Mouse (Mus musculus) lung, embryonic 16.5 days (tissue): Measurements from ENCODE around the gene Tsen54. TPM values are rescaled to one million over a fixed set of nuclear protein-coding genes. Genes with fewer than 3 reads are reported as not detected.
A peak's percentile ranks its signal among the peaks of the same experiment; 100 is the strongest.
"Not testable (repeated sequence)": the region's sequence is repeated elsewhere in the genome, so short reads cannot be mapped to it uniquely, and the experiment has no call there.

Source experiments
- ATAC-seq: fragments of 200-750 bp; cut with Nextera tagmentation; 2 replicates; pipeline ENCODE4 v1.8.0; 2017; ENCODE audit warnings: low read depth, mild to moderate bottlenecking, moderate library complexity
- H3K27ac ChIP-seq: fragments of 300-500 bp; sonication (generic); 2 replicates; pipeline ENCODE4 v1.5.1; 2014; ENCODE audit warnings: mild to moderate bottlenecking, control low read depth, low read length
- H3K27me3 ChIP-seq: fragments of 300-500 bp; sonication (generic); 2 replicates; pipeline ENCODE4 v1.6.1; 2014; ENCODE audit warnings: low read depth, low read length, mixed read lengths; ENCODE audit not compliant: control insufficient read depth, insufficient read depth
- H3K36me3 ChIP-seq: fragments of 300-500 bp; sonication (generic); 2 replicates; pipeline ENCODE4 v1.6.1; 2014; ENCODE audit warnings: low read length; ENCODE audit not compliant: control insufficient read depth, insufficient read depth
- H3K4me1 ChIP-seq: fragments of 300-500 bp; sonication (generic); replicated peaks from 2 replicates; pipeline ENCODE4 v1.6.1; 2014; ENCODE audit warnings: low read length, mixed read lengths; ENCODE audit not compliant: control insufficient read depth, insufficient read depth
- H3K4me2 ChIP-seq: fragments of 300-500 bp; sonication (generic); 2 replicates; pipeline ENCODE4 v1.6.1; 2014; ENCODE audit warnings: low read depth, low read length, control low read depth
- H3K4me3 ChIP-seq: fragments of 300-500 bp; sonication (generic); 2 replicates; pipeline ENCODE4 v1.5.1; 2014; ENCODE audit warnings: mild to moderate bottlenecking, low read length, control low read depth
- H3K9ac ChIP-seq: fragments of 300-500 bp; sonication (generic); 2 replicates; pipeline ENCODE4 v1.6.1; 2014; ENCODE audit warnings: low read length, control low read depth
- H3K9me3 ChIP-seq: fragments of 300-500 bp; sonication (generic); 2 replicates; pipeline ENCODE4 v1.6.1; 2016; ENCODE audit warnings: low read length; ENCODE audit not compliant: control insufficient read depth
- WGBS: fragments of 180-500 bp; shearing (Covaris S2); extraction: QIAGEN DNeasy Blood & Tissue Kit; methylation state at CpG from one replicate; pipeline ENCODE4 v1.1.7; 2014; 5-methylcytosine and 5-hydroxymethylcytosine counted together
- polyA plus RNA-seq: library from polyadenylated mRNA; unstranded; fragments of >200 nt; fragmentation: Nextera tagmentation; extraction: Ambion mirVana; gene quantifications from 2 replicates; pipeline ENCODE4 v1.2.1, GENCODE M21; 2015

Tsen54 gene
- polyA plus RNA-seq, 1 experiment from 2014 or later = 36.9 TPM

DNA sequence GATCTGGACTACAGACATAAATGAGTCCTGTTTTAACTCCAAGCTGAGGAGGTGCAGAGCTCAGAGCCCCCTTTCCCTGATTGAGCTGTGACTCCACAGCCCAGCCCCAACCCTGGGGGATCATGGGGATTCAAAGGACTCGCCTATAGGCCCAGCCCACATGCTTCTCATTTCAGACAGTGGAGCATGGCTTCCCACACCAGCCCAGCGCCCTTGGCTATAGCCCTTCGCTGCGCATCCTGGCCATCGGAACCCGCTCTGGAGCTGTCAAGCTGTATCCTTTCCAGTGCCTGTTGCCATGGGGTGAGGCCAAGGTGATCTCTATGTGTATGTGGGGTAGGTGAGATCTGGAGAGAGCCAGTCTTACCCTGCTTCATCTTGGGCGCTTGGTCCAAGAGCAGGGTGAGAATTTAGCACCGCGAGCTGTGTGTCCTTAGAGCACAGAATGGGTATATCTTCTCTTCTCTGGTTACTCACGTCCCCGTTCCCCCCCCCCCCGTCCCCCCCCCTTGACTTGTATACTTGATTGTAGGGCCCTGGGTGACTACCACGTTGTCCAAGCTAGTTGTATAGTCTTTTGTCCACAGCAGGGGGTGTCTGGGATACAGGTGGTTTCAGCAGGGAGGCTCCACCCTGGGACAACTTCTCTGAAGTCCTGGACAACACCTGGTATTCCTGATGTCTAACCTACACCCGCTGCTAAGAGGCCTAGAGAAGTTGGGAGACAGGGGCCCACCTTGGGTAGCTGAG lies 28.8 kb downstream of the Tsen54 start:
- peak overlapping the region; percentile 94 for H3K27ac ChIP-seq
- no peak overlapping the region for H3K4me2 ChIP-seq

DNA sequence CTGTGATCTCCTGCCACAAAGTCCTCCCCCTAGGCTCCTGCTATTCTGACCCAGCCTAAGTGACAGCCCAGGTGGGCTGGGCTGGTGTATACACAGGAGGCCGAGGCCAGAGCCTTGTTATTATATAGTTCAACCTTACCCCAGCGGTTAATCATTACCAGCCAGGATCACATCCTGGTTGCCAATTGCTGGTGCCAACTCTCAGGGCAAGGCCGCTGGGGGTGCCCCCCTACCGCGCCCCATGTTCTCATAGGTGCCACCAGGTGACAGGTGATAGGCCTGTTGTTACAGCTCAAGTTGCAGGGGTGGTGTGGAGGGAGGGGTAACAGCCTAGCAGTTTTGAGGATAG lies 29.3 kb downstream of the Tsen54 start:
- no peak overlapping the region for H3K4me2 ChIP-seq
- H3K4me3 ChIP-seq = no peak overlapping the region
- 67% methylated on average over 5 of the region's 5 CpGs for WGBS
- no peaks in the 10 kb centered on the region for H3K27me3 ChIP-seq
- ATAC-seq = peak; percentile 34; the same call in 1 of the 2 replicates
- peak overlapping the region; percentile 55 for H3K27ac ChIP-seq
- H3K9ac ChIP-seq = no peak overlapping the region
- H3K9me3 ChIP-seq = peaks cover 6% of the 10 kb centered on the region
- peaks cover 43% of the 10 kb centered on the region for H3K4me1 ChIP-seq
- H3K36me3 ChIP-seq = peaks cover 19% of the 10 kb centered on the region

More for the DNA sequence above, 28.8 kb downstream of the Tsen54 start:
- ATAC-seq = no peak
- Histone ChIP-seq H3K9me3 (peaks cover 6% of the 10 kb centered on the region), H3K9ac (no peak overlapping the region), H3K36me3 (peaks cover 16% of the 10 kb centered on the region), H3K4me1 (peaks cover 48% of the 10 kb centered on the region), H3K27me3 (no peaks in the 10 kb centered on the region), H3K4me3 (no peak overlapping the region)
- WGBS = 76% methylated on average over 12 of the region's 14 CpGs

DNA sequence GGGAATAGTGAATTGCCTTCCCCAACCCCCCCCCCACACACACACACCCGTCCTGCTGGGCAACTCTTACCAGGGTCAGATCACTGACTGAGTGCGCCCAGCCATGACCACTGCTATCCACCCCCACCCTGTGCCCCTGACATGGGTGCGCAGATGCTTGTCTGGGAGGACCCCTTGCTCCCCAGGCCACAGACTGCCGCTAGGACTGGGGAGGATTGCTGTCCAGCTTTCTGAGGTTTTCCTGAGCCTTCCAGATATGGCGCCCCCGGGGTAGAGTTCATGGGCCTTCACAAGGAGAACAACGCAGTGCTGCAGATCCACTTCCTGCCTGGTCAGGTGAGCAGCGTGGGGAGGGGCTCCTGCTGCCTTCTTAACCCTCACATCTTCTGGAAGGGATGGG lies 29.7 kb downstream of the Tsen54 start:
- Histone ChIP-seq H3K36me3 (peaks cover 19% of the 10 kb centered on the region), H3K9me3 (peaks cover 6% of the 10 kb centered on the region), H3K4me2 (no peak overlapping the region), H3K27me3 (no peaks in the 10 kb centered on the region), H3K9ac (no peak overlapping the region), H3K4me3 (no peak overlapping the region), H3K27ac (peak overlapping the region; percentile 55), H3K4me1 (peaks cover 39% of the 10 kb centered on the region)
- WGBS = 61% methylated on average over 8 of the region's 8 CpGs
- ATAC-seq = no peak

DNA sequence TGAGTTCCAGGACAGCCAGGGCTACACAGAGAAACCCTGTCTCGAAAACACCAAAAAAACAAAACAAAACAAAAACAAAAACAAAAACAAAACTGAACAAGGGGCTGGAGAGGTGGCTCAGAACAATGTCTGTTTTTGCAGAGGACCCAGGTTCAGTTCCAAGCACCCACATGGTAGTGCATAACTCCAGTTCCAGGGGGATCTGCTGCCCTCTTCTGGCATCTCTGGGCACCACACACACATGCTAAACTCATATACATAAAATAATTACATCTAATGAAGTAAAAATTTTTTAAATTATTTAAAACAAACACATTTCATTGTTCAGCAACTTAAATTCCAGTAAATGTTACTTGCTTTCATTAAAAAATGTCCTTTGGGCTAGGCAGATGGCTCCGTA lies 31.3 kb downstream of the Tsen54 start:
- H3K9me3 ChIP-seq = peaks cover 6% of the 10 kb centered on the region
- H3K4me1 ChIP-seq = peaks cover 29% of the 10 kb centered on the region
- no peak overlapping the region for H3K4me3 ChIP-seq
- H3K9ac ChIP-seq = no peak overlapping the region
- H3K27me3 ChIP-seq = no peaks in the 10 kb centered on the region
- H3K4me2 ChIP-seq = no peak overlapping the region
- ATAC-seq = no peak
- 90% methylated on average over 2 of the region's 2 CpGs for WGBS
- peaks cover 25% of the 10 kb centered on the region for H3K36me3 ChIP-seq
- H3K27ac ChIP-seq = no peak overlapping the region

- peaks cover 18% of the 10 kb centered on the region for H3K27me3 ChIP-seq
- peaks cover 4% of the 10 kb centered on the region; the same call in 1 of the 2 replicates for H3K4me1 ChIP-seq
- H3K9ac ChIP-seq = no peak overlapping the region
- no peak overlapping the region for H3K4me2 ChIP-seq
- WGBS = 79% methylated on average over 6 of the region's 6 CpGs
- no peak overlapping the region for H3K27ac ChIP-seq
- no peak overlapping the region for H3K4me3 ChIP-seq
- H3K9me3 ChIP-seq = no peaks in the 10 kb centered on the region
- ATAC-seq = no peak
- H3K36me3 ChIP-seq = peaks cover 16% of the 10 kb centered on the region
Observed at GRCm38 (mm10) chr11:115854674-115855073, 40.1 kb downstream of the Tsen54 start.

DNA sequence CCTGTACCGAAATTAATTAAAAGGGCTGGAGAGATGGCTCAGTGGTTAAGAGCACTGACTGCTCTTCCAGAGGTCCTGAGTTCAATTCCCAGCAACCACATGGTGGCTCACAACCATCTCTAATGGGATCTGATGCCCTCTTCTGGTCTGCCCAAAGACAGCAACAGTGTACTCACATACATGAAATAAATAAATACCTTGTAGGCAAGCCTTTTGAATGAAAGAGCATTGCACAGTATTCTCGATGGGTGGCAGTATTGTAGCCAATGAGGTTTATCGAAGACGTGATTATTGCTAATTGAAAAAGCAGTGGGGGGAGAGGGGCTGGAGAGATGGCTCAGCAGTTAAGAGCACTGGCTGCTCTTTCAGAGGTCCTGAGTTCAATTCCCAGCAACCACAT lies 42.6 kb downstream of the Tsen54 start:
- not testable (repeated sequence) for H3K4me3 ChIP-seq, H3K9ac ChIP-seq, H3K36me3 ChIP-seq, H3K27ac ChIP-seq, H3K4me1 ChIP-seq, H3K4me2 ChIP-seq, H3K9me3 ChIP-seq, ATAC-seq
- 92% methylated on average over 4 of the region's 4 CpGs for WGBS
- H3K27me3 ChIP-seq = peaks cover 32% of the 10 kb centered on the region

DNA sequence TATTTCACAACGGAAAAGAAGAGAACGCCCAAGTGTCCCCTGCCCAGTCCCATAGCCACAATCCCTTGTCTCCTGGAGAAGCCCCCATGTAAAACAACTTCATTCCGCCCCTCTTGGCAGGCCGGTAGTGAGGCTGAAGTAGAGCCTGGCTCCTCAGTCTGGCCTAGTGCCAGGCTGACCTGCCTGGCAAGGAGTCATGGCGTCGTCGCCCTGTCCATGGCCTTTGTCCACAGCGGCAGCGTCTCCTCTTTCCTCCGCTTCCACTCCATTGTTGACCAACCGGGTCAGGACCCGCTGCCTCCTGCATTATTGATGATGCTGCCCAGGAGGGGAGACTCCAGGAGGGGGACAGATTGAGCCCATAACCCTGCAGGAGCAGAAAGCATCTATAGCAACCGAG lies 43.4 kb downstream of the Tsen54 start:
- no peak overlapping the region for H3K27ac ChIP-seq
- H3K4me1 ChIP-seq = peaks cover 4% of the 10 kb centered on the region; the same call in 1 of the 2 replicates
- ATAC-seq = no peak
- no peaks in the 10 kb centered on the region for H3K9me3 ChIP-seq
- H3K27me3 ChIP-seq = peaks cover 32% of the 10 kb centered on the region
- WGBS = 44% methylated on average over 11 of the region's 13 CpGs
- no peak overlapping the region for H3K4me3 ChIP-seq
- H3K36me3 ChIP-seq = peaks cover 5% of the 10 kb centered on the region
- H3K4me2 ChIP-seq = no peak overlapping the region
- H3K9ac ChIP-seq = no peak overlapping the region

- Histone ChIP-seq H3K4me2 (peak within 1 kb of the TSS; percentile 72), H3K27ac (no peak within 1 kb of the TSS), H3K9me3 (no peaks in the 10 kb centered on the region), H3K27me3 (peaks cover 32% of the 10 kb centered on the region), H3K36me3 (peaks cover 4% of the 10 kb centered on the region), H3K4me3 (peak within 1 kb of the TSS; percentile 48), H3K9ac (peak within 1 kb of the TSS; percentile 61), H3K4me1 (peaks cover 4% of the 10 kb centered on the region; the same call in 1 of the 2 replicates)
- 14% methylated on average over 27 of the region's 27 CpGs for WGBS
- no peak for ATAC-seq
Observed at GRCm38 (mm10) chr11:115858354-115858753, 43.8 kb downstream of the Tsen54 start, which contains the start of gene Myo15b. Gene Myo15b (plus strand): TSS chr11:115858406.

- Histone ChIP-seq H3K9me3 (no peaks in the 10 kb centered on the region), H3K36me3 (peaks cover 3% of the 10 kb centered on the region; the same call in 1 of the 2 replicates), H3K4me2 (peak overlapping the region; percentile 72), H3K4me3 (peak overlapping the region; percentile 48), H3K9ac (peak overlapping the region; percentile 61), H3K4me1 (peaks cover 4% of the 10 kb centered on the region; the same call in 1 of the 2 replicates), H3K27me3 (peaks cover 32% of the 10 kb centered on the region), H3K27ac (no peak overlapping the region)
- ATAC-seq = peak; percentile 95
- WGBS = under 1% methylated on average over 64 of the region's 75 CpGs
Observed at GRCm38 (mm10) chr11:115859143-115859945, 44.8 kb downstream of the Tsen54 start.
